Mouse (Mus musculus): ENCODE data around the gene Wdr3. TPM values are rescaled to one million over a fixed set of nuclear protein-coding genes. Genes with fewer than 3 reads are reported as not detected.

The Wdr3 gene
- 65.8 TPM in 2 replicates for polyA plus RNA-seq (2016; fragmentation: Nextera tagmentation; extraction: Ambion mirVana)

DNA sequence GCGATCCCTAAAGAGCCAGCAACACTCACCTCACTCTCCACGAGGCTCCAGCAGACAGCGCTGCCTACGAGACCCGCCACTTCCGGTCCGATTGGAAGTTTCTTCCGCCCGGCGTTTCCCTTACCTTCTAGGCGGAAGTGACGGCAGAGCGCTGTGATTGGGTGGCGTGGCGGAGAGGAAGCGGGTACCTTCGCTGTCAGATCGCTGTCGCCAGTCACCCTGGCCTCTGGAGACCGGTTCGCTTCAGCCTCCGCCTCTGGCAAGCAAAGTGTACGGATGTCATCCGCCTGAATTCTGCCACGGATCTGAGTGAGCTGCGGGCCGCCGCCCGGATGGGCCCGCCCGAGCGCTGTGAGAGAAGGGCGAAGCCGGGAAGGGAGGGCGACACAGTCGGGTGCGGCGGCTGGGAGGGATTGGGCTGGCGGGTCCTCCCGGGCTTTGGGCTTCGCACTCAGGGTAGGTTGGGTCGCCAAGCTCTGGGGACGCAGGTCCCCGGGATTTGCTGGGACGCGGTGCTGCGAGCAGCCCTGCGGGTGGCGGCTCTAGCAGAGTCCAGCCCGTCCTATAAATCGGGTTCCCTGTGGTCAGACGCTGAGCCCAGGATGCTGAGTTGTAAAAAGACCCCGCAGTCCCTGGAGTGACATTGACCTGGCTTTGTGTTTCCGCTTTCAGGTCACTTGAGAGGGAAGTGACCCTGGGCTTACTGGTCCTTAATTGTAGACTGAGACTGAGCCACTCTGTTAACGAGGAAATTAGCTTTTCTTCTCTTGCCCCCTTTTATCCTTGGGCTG lies at the start of gene Wdr3, which contains the start of gene Gdap2:
Gene Wdr3 (minus strand): TSS at position 93 of the 791 bp plus-strand sequence.
Gene Gdap2 (plus strand): TSS at position 67 of the 791 bp plus-strand sequence.
- under 1% methylated on average over 55 of the region's 55 CpGs for WGBS
- DNase-seq (ENCODE audit: low spot score) = peak; percentile 95
- peaks cover 11% of the 10 kb centered on the region for H3K4me1 ChIP-seq
- peaks cover 38% of the 10 kb centered on the region for H3K36me3 ChIP-seq
- H3K4me3 ChIP-seq = peak within 1 kb of the TSS; percentile 91
- peak within 1 kb of the TSS; percentile 89 for H3K27ac ChIP-seq
- H3K27me3 ChIP-seq (ENCODE audit: low read depth, poor library complexity, severe bottlenecking) = no peaks in the 10 kb centered on the region
- H3K9me3 ChIP-seq (replicated peaks) = no peaks in the 10 kb centered on the region

- Histone ChIP-seq H3K4me3 (no peak overlapping the region), H3K36me3 (peaks cover 25% of the 10 kb centered on the region), H3K4me1 (peaks cover 21% of the 10 kb centered on the region), H3K9me3 (replicated peaks) (no peaks in the 10 kb centered on the region), H3K27ac (peak overlapping the region; percentile 74), H3K27me3 (ENCODE audit: low read depth, poor library complexity, severe bottlenecking) (no peaks in the 10 kb centered on the region)
- 29% methylated on average over 1 of the region's 1 CpGs for WGBS
- no peak for DNase-seq (ENCODE audit: low spot score)
These were observed 44.8 kb upstream of the Wdr3 start for GRCm38 (mm10) chr3:100206973-100207372.

DNA sequence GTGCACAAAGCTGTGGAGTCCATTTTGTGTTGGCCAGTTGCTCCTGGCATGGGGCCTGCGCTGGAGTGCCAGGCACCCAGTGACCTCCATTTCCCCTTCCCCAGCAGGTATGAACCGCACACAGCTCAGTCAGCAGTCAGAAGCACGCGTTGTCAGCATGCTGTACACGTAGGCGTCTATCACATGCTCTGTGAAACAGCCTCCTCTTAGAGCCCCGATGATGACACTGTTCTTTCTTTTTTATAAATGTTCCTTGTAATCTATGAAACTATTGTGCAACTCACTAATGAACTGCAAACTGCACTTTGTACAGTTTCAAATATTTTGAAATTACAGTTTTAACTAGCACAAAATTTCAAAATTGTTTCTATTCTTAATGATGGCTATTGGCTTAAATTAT lies 39.3 kb upstream of the Wdr3 start:
- Histone ChIP-seq H3K4me1 (peaks cover 4% of the 10 kb centered on the region), H3K27me3 (ENCODE audit: low read depth, poor library complexity, severe bottlenecking) (no peaks in the 10 kb centered on the region), H3K9me3 (replicated peaks) (no peaks in the 10 kb centered on the region), H3K27ac (no peak overlapping the region), H3K36me3 (peaks cover 47% of the 10 kb centered on the region), H3K4me3 (no peak overlapping the region)
- no peak for DNase-seq (ENCODE audit: low spot score)
- whole genome bisulfite sequencing = 95% methylated on average over 7 of the region's 7 CpGs

- DNase-seq (ENCODE audit: low spot score) = no peak
- WGBS = 33% methylated on average over 5 of the region's 5 CpGs
- no peaks in the 10 kb centered on the region for H3K27me3 ChIP-seq (ENCODE audit: low read depth, poor library complexity, severe bottlenecking)
- H3K36me3 ChIP-seq = peaks cover 25% of the 10 kb centered on the region
- H3K4me1 ChIP-seq = peaks cover 5% of the 10 kb centered on the region
- H3K9me3 ChIP-seq (replicated peaks) = no peaks in the 10 kb centered on the region
- H3K27ac ChIP-seq = peak overlapping the region; percentile 48; the same call in 1 of the 2 replicates
- H3K4me3 ChIP-seq = no peak overlapping the region
These were observed 32.0 kb upstream of the Wdr3 start for GRCm38 (mm10) chr3:100194210-100194609.

DNA sequence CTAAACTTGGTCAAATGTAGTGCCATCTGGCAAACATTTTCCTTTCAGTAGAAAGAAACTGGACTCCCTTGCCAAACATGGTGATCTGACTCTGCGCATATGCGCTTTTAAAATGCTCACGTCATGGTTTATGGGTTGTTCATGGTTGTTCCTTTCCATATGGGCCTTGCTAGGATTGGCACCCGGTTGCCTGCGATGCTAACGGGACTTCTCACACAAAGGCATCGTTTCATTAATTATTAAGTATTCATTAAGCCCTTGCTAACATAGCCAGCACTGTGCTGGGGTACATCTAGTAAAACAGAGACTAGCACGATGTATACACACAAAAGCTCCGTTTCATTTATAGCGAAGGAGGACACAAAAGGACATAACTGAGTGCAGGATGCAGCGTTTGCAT lies 27.7 kb upstream of the Wdr3 start:
- 89% methylated on average over 11 of the region's 11 CpGs for WGBS
- H3K4me1 ChIP-seq = peaks cover 5% of the 10 kb centered on the region
- H3K4me3 ChIP-seq = no peak overlapping the region
- H3K9me3 ChIP-seq (replicated peaks) = no peaks in the 10 kb centered on the region
- H3K27me3 ChIP-seq (ENCODE audit: low read depth, poor library complexity, severe bottlenecking) = no peaks in the 10 kb centered on the region
- no peak for DNase-seq (ENCODE audit: low spot score)
- H3K27ac ChIP-seq = no peak overlapping the region
- H3K36me3 ChIP-seq = peaks cover 24% of the 10 kb centered on the region

DNA sequence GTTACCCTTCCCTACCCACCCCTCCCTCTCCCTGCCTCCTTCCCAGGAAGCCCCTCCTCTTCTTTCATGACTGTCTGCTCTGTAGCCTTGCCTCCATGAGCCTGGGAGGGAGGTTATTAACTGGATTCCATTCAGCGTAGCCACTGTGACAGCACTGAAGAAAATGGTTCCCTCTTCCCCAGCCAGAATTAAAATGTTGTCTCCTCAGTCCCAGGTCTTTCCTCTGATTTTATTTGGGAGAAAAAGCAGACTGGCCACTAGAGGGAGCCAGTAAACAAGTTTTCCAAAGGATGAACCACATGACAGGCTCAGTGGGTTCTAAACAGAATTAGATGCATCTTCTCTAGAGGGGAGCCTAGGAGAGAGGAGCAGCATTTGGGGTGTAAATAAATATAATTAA lies 27.2 kb upstream of the Wdr3 start:
- H3K9me3 ChIP-seq (replicated peaks) = no peaks in the 10 kb centered on the region
- no peaks in the 10 kb centered on the region for H3K27me3 ChIP-seq (ENCODE audit: low read depth, poor library complexity, severe bottlenecking)
- H3K36me3 ChIP-seq = peaks cover 24% of the 10 kb centered on the region
- WGBS = 54% methylated on average over 1 of the region's 1 CpGs
- H3K27ac ChIP-seq = no peak overlapping the region
- DNase-seq (ENCODE audit: low spot score) = peak; percentile 61
- peaks cover 4% of the 10 kb centered on the region for H3K4me1 ChIP-seq
- H3K4me3 ChIP-seq = no peak overlapping the region

DNA sequence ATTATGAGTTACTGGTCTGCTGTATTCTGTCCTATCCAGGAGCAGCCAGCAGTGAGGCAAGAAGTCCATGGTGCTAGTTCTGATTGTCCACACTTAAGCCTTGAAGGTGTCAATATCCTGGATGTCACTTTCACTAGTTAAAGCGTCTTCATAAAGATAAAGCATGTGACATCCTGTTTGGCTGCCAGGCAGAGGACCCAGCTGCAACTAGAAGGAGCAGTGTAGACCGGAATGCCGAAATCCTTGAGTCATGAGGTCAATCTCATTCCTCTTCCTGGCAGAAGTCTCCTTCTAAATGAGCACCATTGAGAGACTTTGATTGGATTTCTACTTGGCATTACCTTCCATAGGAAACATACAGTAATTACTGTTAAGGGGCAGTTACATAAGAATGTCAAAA lies 18.3 kb upstream of the Wdr3 start:
- H3K27me3 ChIP-seq (ENCODE audit: low read depth, poor library complexity, severe bottlenecking) = no peaks in the 10 kb centered on the region
- peaks cover 46% of the 10 kb centered on the region for H3K36me3 ChIP-seq
- H3K9me3 ChIP-seq (replicated peaks) = no peaks in the 10 kb centered on the region
- H3K27ac ChIP-seq = no peak overlapping the region
- DNase-seq (ENCODE audit: low spot score) = no peak
- 76% methylated on average over 3 of the region's 3 CpGs for WGBS
- no peak overlapping the region for H3K4me3 ChIP-seq
- H3K4me1 ChIP-seq = no peaks in the 10 kb centered on the region

DNA sequence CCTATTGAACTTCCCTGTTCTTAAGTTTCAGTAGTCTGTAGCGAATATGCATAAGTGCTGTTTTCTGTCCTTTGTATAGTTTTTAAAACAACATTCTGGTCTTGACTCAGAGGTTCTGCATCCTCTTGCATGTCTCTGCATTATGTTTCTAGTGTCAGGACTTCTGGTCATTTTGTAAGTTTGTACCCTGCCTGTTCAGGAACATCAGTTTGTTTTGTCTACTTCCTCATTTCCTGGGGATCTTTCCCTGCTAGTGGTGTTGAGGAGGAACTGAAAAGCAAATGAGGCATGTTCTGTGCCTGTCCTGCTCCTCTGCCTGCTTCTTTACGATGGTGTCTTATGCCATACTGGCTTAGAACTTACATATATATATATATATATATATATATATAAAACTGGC lies 13.8 kb upstream of the Wdr3 start:
- no peak for DNase-seq (ENCODE audit: low spot score)
- 89% methylated on average over 2 of the region's 2 CpGs for WGBS
- Histone ChIP-seq H3K36me3 (peaks cover 58% of the 10 kb centered on the region), H3K4me3 (no peak overlapping the region), H3K27ac (no peak overlapping the region), H3K9me3 (replicated peaks) (no peaks in the 10 kb centered on the region), H3K27me3 (ENCODE audit: low read depth, poor library complexity, severe bottlenecking) (no peaks in the 10 kb centered on the region), H3K4me1 (no peaks in the 10 kb centered on the region)

GRCm38 (mm10) chr3:100164991-100165390 lies 2.8 kb upstream of the Wdr3 start:
- Histone ChIP-seq H3K27ac (no peak overlapping the region), H3K4me1 (peaks cover 11% of the 10 kb centered on the region), H3K9me3 (replicated peaks) (no peaks in the 10 kb centered on the region), H3K36me3 (peaks cover 15% of the 10 kb centered on the region), H3K27me3 (ENCODE audit: low read depth, poor library complexity, severe bottlenecking) (no peaks in the 10 kb centered on the region), H3K4me3 (no peak overlapping the region)
- DNase-seq (ENCODE audit: low spot score) = no peak

DNA sequence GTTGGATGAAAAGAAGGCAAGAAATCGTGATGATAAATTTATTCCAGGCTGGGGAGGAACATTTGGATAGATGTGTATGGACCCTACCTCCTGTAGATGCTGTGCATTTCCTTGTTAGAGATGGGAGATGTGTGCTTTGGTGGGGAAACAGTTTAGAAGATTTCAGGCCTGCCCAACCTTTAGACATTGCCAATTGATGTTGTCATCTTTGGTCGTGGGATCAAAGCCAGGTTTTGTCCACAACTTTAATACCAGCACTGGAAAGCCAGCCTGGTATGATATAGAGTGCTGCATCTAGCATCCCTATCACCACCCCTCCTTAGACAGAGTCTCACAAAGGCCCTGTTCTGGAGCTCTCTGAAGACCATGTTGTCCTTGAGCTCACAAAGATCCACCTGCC lies 1.3 kb upstream of the Wdr3 start:
- WGBS = 86% methylated on average over 2 of the region's 2 CpGs
- Histone ChIP-seq H3K4me1 (peaks cover 11% of the 10 kb centered on the region), H3K36me3 (peaks cover 28% of the 10 kb centered on the region), H3K4me3 (no peak overlapping the region), H3K9me3 (replicated peaks) (no peaks in the 10 kb centered on the region), H3K27me3 (ENCODE audit: low read depth, poor library complexity, severe bottlenecking) (no peaks in the 10 kb centered on the region), H3K27ac (no peak overlapping the region)
- no peak for DNase-seq (ENCODE audit: low spot score)

- DNase-seq (ENCODE audit: low spot score) = no peak
- no peaks in the 10 kb centered on the region for H3K27me3 ChIP-seq (ENCODE audit: low read depth, poor library complexity, severe bottlenecking)
- peaks cover 45% of the 10 kb centered on the region for H3K36me3 ChIP-seq
- no peaks in the 10 kb centered on the region for H3K9me3 ChIP-seq (replicated peaks)
- H3K4me3 ChIP-seq = peak overlapping the region; percentile 91
- WGBS = 1% methylated on average over 35 of the region's 35 CpGs
- peaks cover 11% of the 10 kb centered on the region for H3K4me1 ChIP-seq
- peak overlapping the region; percentile 89 for H3K27ac ChIP-seq
These were observed 417 bp downstream of the Wdr3 start for GRCm38 (mm10) chr3:100161665-100162314.

- peak overlapping the region; percentile 91 for H3K4me3 ChIP-seq
- H3K9me3 ChIP-seq (replicated peaks) = no peaks in the 10 kb centered on the region
- H3K27ac ChIP-seq = no peak overlapping the region
- no peaks in the 10 kb centered on the region for H3K27me3 ChIP-seq (ENCODE audit: low read depth, poor library complexity, severe bottlenecking)
- H3K36me3 ChIP-seq = peaks cover 51% of the 10 kb centered on the region
- WGBS = 92% methylated on average over 15 of the region's 15 CpGs
- DNase-seq (ENCODE audit: low spot score) = no peak
- peaks cover 11% of the 10 kb centered on the region for H3K4me1 ChIP-seq
These were observed 1.3 kb downstream of the Wdr3 start for GRCm38 (mm10) chr3:100160682-100161445.

DNA sequence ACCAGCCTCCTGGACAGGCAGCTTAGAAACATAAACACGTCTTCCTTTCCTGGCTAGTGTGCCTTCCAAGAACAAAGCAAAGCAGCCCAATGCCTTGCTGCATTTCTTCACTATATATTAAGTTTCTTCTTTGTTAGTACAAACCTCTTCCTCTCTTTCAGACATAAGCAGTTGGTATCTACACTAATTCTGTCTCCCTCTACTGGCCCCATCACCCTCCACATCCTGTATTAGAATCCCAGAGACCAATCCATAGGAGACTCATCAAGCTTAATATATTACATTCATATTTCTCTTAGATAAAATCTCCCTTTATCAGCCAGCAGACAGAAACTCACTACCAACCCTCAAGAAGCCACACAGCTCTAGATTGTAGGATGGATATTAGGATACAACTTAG lies 39.8 kb downstream of the Wdr3 start:
- Histone ChIP-seq H3K36me3 (no peaks in the 10 kb centered on the region), H3K27me3 (ENCODE audit: low read depth, poor library complexity, severe bottlenecking) (no peaks in the 10 kb centered on the region), H3K27ac (no peak overlapping the region), H3K4me3 (no peak overlapping the region), H3K9me3 (replicated peaks) (no peaks in the 10 kb centered on the region), H3K4me1 (no peaks in the 10 kb centered on the region)
- 81% methylated on average over 1 of the region's 1 CpGs for WGBS
- no peak for DNase-seq (ENCODE audit: low spot score)
